Mouse (Mus musculus): Measurements from ENCODE around the gene Hs3st6.

Gene Hs3st6

GRCm38 (mm10) chr17:24728184-24728583 is 24.6 kb upstream of the Hs3st6 start:
- DNase-seq (ENCODE audit: low read depth, low spot score): no peak

DNA sequence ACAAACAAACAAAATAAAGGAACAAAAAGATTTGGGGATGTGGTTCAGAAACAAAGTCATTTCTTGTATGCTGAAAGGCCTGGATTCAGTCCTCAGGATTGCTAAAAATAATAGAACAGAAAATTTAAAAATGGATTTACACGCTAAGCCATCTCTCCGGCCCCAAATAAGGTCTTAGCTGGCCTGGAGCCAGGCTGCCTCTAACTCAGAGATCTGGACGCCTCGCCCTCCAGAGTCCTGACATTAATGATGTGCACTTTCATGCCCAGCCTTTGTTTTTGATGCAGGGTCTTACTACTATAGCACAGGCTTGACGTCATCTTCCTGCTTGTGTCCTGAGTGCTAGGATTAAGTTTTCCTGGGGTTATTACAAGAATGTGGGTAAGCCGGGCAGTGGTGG is 23.7 kb upstream of the Hs3st6 start:
- no peak for DNase-seq (ENCODE audit: low read depth, low spot score)

DNA sequence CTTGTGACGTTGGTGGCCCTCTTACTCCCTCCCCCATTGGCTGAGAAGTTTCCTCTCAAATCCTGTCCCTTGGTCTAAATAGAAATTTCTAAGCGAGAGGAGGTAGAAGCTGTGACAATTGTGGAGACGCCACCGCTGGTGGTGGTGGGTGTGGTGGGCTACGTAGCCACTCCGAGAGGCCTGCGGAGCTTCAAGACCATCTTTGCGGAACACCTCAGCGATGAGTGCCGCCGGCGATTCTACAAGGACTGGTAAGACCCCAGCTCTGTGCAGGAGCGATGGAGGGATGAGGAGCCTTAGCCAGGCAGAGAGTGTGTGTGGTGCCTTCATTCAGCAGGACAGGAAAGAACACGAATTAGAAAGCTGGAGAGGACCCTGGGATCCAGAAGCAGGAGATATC is 22.0 kb upstream of the Hs3st6 start:
- no peak for DNase-seq (ENCODE audit: low read depth, low spot score)

- DNase-seq (ENCODE audit: low read depth, low spot score): no peak
Observed at GRCm38 (mm10) chr17:24732233-24732935, 20.4 kb upstream of the Hs3st6 start.

DNA sequence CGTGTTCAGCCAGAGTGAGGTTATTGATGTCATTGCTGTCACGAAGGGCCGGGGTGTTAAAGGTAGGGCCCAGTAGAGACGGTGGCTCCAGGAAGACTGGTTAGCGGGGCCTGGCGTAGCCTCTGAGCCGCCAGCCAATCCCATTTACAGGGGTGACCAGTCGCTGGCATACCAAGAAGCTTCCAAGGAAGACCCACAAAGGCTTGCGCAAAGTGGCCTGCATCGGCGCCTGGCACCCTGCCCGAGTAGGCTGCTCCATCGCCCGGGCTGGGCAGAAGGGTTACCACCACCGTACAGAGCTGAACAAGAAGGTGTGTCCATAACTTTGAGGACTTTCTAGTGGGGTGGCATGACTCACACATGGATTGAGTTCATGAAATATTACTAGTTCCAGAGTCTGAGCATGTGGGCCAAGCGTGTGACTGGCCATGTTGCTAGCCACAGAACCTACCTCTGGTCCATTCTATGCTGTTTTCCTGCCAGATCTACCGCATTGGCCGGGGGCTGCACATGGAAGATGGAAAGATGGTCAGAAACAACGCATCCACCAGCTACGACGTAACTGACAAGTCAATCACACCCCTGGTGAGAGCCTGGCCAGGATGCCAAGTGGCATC is 19.2 kb upstream of the Hs3st6 start:
- no peak for DNase-seq (ENCODE audit: low read depth, low spot score)

DNA sequence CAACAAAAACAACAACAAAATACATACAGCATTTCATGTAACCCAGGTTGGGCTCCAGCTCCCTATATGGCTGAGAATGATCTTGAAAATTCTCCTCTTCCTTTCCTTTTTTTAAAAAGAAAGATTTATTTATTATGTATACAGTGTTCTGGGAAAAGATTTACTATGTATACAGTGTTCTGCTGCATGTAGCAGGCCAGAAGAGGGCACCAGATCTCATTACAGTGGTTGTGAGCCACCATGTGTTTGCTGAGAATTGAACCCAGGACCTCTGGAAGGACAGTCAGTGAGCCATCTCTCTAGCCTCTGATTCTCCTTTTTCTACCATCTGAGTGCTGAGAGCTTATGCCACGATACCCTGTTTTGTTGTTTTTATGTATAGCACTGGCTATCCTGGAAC is 18.3 kb upstream of the Hs3st6 start:
- DNase-seq (ENCODE audit: low read depth, low spot score): no peak

- DNase-seq (ENCODE audit: low read depth, low spot score): no peak
Observed at GRCm38 (mm10) chr17:24735446-24735845, 17.3 kb upstream of the Hs3st6 start.

DNA sequence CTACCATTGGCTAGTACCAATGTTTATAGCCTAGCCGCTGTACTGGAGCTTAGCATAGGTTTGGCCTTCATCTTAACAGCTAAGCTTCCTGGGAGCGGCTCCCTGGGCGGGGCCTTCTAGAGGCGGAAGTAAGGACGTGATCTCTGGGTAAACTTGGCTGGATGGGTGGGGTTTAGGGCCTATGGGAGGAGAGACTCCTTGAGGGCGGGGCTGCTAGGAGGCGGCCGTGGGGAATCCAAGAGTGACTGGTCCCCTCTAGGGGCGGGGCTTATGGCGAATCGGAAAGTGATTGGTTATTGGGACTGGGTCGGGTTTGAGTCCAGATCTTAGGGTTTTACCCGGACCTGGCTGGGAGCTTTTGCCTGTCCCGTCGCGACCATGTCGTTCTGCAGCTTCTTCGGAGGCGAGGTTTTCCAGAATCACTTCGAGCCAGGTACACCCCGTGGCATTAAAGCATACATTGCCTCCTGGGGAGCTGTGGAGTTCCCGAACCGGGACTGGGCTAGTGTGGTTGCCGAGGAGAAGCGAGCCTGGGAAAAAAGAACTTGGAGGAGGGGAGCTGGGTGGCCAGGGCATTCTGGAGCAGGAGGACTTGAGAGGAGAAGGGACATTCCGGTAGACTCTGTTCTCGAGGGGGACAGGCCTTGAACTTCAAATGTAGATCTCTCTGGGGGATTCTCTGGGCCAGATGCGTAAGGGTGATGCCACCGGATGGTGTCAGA is 16.3 kb upstream of the Hs3st6 start, which contains the start of gene Msrb1:
TSS of gene Msrb1 (plus strand) at position 313 of the 722 bp plus-strand sequence.
- DNase-seq (ENCODE audit: low read depth, low spot score): peak; percentile 100

DNA sequence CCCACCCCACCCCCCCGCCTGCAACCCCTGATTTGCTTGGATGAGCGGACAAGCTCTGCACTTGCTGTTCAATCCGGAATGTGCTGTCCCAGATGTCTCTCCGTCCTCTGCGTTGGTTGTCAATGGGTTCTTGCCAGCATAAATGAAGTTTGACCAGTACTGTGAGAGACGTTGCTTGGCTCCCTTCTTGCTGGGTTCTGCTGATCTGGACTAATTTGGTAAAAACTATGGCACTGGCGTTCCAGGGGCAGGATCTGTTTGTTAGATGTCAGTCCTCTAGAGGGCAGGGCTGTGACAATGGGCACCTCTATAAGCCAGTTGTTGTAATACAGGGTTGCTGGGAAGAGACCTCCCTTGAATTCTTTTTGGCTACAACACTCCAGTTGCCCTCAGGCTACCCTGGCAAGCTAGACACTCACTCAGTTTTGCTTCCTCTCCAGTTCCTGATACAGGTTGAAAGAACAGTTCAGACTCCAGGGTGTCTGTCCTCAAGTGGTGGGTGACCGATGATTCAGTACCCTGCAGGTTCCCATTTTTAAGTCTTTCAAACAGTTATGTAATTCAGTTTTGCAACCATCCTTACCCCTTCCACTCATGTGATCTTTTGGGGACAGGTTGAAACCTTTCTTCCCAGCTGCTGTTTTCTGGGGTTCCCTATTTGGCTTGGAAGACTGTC is 15.5 kb upstream of the Hs3st6 start:
- no peak for DNase-seq (ENCODE audit: low read depth, low spot score)

DNA sequence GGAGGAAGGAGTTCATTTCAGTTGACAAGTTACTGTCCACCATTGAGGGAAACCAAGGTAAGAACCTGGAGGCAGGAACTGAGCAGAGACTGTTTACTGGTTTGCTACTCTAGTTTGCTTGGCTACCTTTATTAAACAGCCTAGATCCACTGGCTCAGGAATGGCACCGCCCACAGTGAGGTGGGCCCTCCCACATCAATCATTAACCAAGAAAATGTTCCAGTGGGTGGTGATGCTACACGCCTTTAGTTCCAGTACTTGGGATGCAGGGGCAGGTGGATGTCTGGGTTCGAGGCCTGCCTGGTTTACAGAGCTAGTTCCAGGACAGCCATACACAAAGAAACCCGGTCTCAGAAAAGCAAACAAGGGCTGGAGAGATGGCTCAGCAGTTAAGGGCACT is 14.6 kb upstream of the Hs3st6 start:
- no peak for DNase-seq (ENCODE audit: low read depth, low spot score)

DNA sequence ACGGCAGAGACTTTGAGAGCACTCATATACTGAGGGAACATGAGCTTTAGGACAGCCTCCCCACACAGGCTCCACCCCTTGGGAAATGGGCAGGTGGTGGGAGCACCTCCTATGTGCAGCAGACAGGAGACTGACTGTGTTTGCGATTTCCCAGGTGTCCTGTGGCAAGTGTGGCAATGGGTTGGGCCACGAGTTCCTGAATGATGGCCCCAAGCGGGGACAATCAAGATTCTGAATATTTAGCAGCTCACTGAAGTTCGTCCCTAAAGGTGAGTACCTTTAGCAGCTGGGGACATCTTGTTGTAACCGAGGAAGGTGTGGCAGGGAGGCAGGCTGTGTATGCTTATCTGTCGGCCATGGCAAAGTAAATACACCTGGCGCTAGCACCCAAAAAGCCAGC is 12.9 kb upstream of the Hs3st6 start:
- no peak for DNase-seq (ENCODE audit: low read depth, low spot score)

DNA sequence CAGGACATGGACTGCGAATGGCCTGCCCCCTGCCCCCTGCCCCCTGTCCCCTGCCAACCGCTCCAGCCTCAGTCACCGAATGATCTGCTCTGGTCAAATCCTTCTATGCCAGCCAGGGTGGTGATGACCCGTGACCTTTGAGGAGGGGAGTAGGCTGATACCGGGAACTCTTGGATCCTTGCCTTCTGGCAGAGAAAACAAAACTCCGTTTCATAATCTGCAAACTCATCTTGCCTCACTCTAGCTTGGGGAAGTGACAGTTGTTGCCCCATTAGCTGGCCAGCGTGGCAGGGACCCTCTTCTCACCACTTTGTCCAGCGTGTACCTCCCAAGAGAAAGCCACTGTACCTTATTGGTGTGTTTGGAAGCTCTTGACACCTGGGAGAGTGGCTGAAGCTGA is 10.5 kb upstream of the Hs3st6 start:
- no peak for DNase-seq (ENCODE audit: low read depth, low spot score)

DNA sequence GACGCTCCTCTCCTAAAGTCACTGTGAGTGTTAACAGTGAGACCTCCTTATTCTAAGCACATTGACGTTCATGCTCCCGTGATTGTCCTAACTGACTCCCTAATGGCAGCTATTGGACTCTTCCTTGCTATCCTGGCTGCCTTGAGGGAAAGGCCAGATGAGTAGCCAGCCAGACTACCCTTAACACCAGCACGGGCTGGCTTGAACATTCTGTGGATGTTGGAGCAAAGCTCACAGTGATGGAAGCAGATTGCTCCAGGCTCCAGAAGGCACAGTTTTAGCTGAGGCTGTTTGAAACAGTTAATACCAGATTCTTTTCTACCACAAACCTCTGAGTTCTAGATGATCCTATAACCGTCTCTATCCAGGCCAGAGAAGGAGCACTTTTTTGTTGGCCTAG is 8.9 kb upstream of the Hs3st6 start:
- DNase-seq (ENCODE audit: low read depth, low spot score): no peak

- no peak for DNase-seq (ENCODE audit: low read depth, low spot score)
Observed at GRCm38 (mm10) chr17:24744381-24744780, 8.4 kb upstream of the Hs3st6 start.

DNA sequence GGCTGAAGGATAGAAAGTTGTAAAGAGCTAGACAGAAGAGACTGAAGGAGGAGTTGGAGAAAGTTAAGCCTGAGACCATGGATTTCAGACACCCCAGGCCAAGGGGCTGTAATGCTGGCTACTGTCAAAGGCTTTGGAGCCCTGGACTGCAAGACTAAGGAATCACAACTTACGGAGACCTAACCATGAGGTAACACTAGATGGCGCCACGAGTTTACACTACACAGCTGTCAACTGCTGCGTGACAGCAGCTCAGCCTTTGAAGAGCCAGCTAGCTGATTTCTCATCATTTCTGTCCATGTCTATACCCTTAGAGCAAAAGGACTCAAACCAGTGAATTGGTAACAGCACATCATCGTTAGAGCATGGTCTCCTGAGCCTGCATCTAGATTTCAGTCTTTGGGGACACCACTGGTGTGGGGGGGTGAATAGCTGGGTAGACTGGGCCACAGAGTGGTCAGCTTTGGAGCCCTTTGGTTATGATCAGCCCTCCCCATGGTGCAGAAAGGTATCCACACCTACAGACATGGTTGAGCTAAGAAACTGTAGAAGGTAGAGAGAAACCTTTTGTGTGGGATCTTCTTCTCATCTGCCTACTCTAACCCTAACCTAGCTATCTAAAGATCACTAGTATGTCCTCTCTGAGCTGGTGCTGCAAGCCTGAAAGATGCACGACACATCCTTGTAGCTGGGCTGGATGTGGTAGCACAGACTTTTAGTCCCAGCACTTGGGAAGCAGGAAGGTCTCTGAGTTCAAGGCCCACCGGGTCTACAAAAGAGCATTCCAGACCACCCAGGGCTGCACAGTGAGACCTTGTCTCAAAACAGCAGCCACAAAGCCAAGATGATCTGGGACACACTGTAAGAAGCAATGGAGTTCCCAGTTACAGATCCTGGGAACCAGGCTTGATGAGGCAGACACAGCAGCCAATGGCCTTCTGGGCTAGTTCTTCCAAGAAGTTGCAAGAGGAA is 7.0 kb upstream of the Hs3st6 start:
- DNase-seq (ENCODE audit: low read depth, low spot score): peak; percentile 66

DNA sequence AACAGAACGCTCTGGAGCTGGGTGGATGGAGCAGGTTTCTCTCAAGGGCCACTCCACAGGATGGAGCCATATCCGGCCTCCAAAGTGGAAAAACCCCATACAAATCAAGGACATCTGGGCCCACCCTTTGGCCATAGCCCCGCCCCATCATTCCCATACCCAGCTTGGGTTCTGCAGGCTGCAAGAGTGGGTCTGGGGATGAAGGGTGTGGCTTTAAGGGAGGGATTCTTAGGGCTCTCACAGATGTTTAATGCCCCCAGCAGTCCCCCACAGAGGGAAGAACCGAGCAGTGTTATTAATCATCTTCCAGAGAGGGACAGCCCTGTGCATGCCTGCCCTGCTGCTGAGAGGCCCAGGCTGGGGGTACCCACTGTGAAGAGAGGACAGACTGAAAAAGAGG is 5.8 kb upstream of the Hs3st6 start:
- DNase-seq (ENCODE audit: low read depth, low spot score): no peak

GRCm38 (mm10) chr17:24751528-24751927 is 1.3 kb upstream of the Hs3st6 start:
- DNase-seq (ENCODE audit: low read depth, low spot score): no peak

- no peak for DNase-seq (ENCODE audit: low read depth, low spot score)
Observed at GRCm38 (mm10) chr17:24757394-24757793, 4.6 kb downstream of the Hs3st6 start.

- no peak for DNase-seq (ENCODE audit: low read depth, low spot score)
Observed at GRCm38 (mm10) chr17:24761121-24761520, 8.3 kb downstream of the Hs3st6 start.

GRCm38 (mm10) chr17:24765016-24765905 is 12.5 kb downstream of the Hs3st6 start:
- DNase-seq (ENCODE audit: low read depth, low spot score): no peak
